Mouse (Mus musculus) heart, embryonic 13.5 days (tissue): ENCODE data around the gene Hacl1. TPM values are rescaled to one million over a fixed set of nuclear protein-coding genes. Genes with fewer than 3 reads are reported as not detected.

ENCODE experiments used
- ATAC-seq: fragments of 200-750 bp; cut with Nextera tagmentation; 2 replicates; pipeline ENCODE4 v1.8.0; 2017; ENCODE audit warnings: moderate TSS enrichment; ENCODE audit not compliant: insufficient number of reproducible peaks, low FRiP score, low TSS enrichment; ENCODE audit errors: extremely low read depth
- H3K27ac ChIP-seq: fragments of 300-500 bp; sonication (generic); replicated peaks from 2 replicates; pipeline ENCODE4 v1.5.1; 2015; ENCODE audit warnings: moderate library complexity, mild to moderate bottlenecking, inconsistent platforms
- H3K27me3 ChIP-seq: fragments of 300-500 bp; sonication (generic); replicated peaks from 2 replicates; pipeline ENCODE4 v1.6.1; 2015; ENCODE audit warnings: mild to moderate bottlenecking, inconsistent platforms
- H3K36me3 ChIP-seq: fragments of 300-500 bp; sonication (generic); 2 replicates; pipeline ENCODE4 v1.6.1; 2015; ENCODE audit warnings: mild to moderate bottlenecking, inconsistent platforms
- H3K4me1 ChIP-seq: fragments of 300-500 bp; sonication (generic); 2 replicates; pipeline ENCODE4 v1.6.1; 2015; ENCODE audit warnings: inconsistent platforms
- H3K4me2 ChIP-seq: fragments of 300-500 bp; sonication (generic); 2 replicates; pipeline ENCODE4 v1.6.1; 2015; ENCODE audit warnings: inconsistent platforms, mild to moderate bottlenecking, moderate library complexity
- H3K4me3 ChIP-seq: fragments of 300-500 bp; sonication (generic); 2 replicates; pipeline ENCODE4 v1.5.1; 2015; ENCODE audit warnings: moderate library complexity, mild to moderate bottlenecking, inconsistent platforms
- H3K9ac ChIP-seq: fragments of 300-500 bp; sonication (generic); 2 replicates; pipeline ENCODE4 v1.6.1; 2015; ENCODE audit warnings: inconsistent platforms, mild to moderate bottlenecking, moderate library complexity
- H3K9me3 ChIP-seq: fragments of 300-500 bp; sonication (generic); 2 replicates; pipeline ENCODE4 v1.6.1; 2016; ENCODE audit warnings: inconsistent platforms
- WGBS: fragments of 180-500 bp; shearing (Covaris S2); methylation state at CpG from one replicate; pipeline ENCODE4 v1.1.7; 2015; ENCODE audit warnings: mixed read lengths; 5-methylcytosine and 5-hydroxymethylcytosine counted together
- polyA plus RNA-seq: library from polyadenylated mRNA; unstranded; fragments of >200 nt; fragmentation: Nextera tagmentation; extraction: Ambion mirVana; gene quantifications from 2 replicates; pipeline ENCODE4 v1.2.1, GENCODE M21; 2015

Gene Hacl1
- polyA plus RNA-seq, 1 experiment from 2014 or later = 10.7 TPM

- H3K9ac ChIP-seq = no peak overlapping the region
- H3K27me3 ChIP-seq = no peaks in the 10 kb centered on the region
- H3K36me3 ChIP-seq = peaks cover 18% of the 10 kb centered on the region
- 55% methylated on average over 13 of the region's 13 CpGs for WGBS
- H3K4me3 ChIP-seq = no peak overlapping the region
- peaks cover 38% of the 10 kb centered on the region for H3K4me1 ChIP-seq
- peak overlapping the region; percentile 80 for H3K27ac ChIP-seq
- no peaks in the 10 kb centered on the region for H3K9me3 ChIP-seq
- peak overlapping the region; percentile 36 for H3K4me2 ChIP-seq
- ATAC-seq = no peak
Measured at GRCm38 (mm10) chr14:31669161-31669611, 28.1 kb upstream of the Hacl1 start.

- no peaks in the 10 kb centered on the region for H3K27me3 ChIP-seq
- no peak overlapping the region for H3K4me3 ChIP-seq
- no peak overlapping the region for H3K4me2 ChIP-seq
- peak overlapping the region; percentile 80 for H3K27ac ChIP-seq
- H3K9ac ChIP-seq = no peak overlapping the region
- H3K36me3 ChIP-seq = peaks cover 18% of the 10 kb centered on the region
- 76% methylated on average over 13 of the region's 13 CpGs for WGBS
- ATAC-seq = no peak
- peaks cover 47% of the 10 kb centered on the region for H3K4me1 ChIP-seq
- H3K9me3 ChIP-seq = no peaks in the 10 kb centered on the region
Measured at GRCm38 (mm10) chr14:31668326-31668725, 27.2 kb upstream of the Hacl1 start.

- Histone ChIP-seq H3K27ac (no peak overlapping the region), H3K27me3 (no peaks in the 10 kb centered on the region), H3K4me2 (no peak overlapping the region), H3K4me1 (peaks cover 50% of the 10 kb centered on the region), H3K9me3 (no peaks in the 10 kb centered on the region), H3K4me3 (no peak overlapping the region), H3K36me3 (peaks cover 18% of the 10 kb centered on the region), H3K9ac (no peak overlapping the region)
- no peak for ATAC-seq
- WGBS = 71% methylated on average over 6 of the region's 6 CpGs
Measured at GRCm38 (mm10) chr14:31667741-31668140, 26.7 kb upstream of the Hacl1 start.

DNA sequence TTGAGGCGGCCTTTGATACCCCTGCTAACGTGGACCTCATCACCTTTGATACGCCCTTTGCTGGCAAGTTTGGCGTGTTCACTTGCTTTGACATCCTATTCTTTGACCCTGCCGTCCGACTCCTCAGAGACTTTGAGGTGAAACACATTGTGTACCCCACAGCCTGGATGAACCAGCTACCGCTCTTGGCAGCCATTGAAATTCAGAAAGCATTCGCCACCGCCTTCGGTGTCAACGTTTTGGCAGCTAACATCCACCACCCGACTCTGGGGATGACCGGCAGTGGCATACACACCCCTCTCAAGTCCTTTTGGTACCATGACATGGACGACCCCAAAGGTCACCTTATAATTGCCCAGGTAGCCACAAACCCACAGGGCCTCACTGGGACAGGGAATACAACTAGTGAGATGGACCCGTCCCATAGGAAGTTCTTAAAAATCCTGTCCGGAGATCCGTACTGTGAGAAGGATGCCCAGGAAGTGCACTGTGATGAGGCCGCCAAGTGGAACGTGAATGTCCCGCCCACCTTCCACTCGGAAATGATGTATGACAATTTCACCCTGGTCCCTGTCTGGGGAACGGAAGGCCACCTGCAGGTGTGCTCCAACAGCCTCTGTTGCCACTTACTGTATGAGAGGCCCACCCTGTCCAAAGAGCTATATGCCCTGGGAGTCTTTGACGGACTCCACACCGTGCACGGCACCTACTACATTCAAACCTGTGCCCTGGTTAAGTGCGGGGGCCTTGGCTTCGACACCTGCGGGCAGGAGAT is 26.0 kb upstream of the Hacl1 start:
- Histone ChIP-seq H3K27ac (no peak overlapping the region), H3K9ac (no peak overlapping the region), H3K27me3 (no peaks in the 10 kb centered on the region), H3K4me2 (no peak overlapping the region), H3K4me1 (peaks cover 56% of the 10 kb centered on the region), H3K4me3 (no peak overlapping the region), H3K9me3 (no peaks in the 10 kb centered on the region), H3K36me3 (peaks cover 18% of the 10 kb centered on the region)
- no peak for ATAC-seq
- WGBS = 92% methylated on average over 28 of the region's 28 CpGs

DNA sequence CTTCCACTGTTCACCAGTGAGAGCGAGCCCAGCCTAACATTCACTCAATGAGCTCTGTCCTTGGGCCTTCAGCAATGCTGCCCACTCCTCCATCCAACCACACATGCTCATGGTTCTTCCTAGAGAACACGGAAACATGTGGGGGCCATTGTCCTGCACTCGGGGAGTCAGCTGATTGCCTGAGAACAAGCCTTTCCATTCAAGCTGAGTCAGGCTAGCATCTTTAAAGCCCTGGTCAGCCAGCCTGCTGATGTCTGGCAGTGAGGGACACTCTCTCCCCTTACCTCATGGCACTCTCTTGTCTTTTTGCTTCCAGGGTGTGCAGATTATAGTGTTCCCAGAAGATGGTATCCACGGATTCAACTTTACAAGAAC is 24.5 kb upstream of the Hacl1 start:
- Histone ChIP-seq H3K4me3 (no peak overlapping the region), H3K27ac (no peak overlapping the region), H3K27me3 (no peaks in the 10 kb centered on the region), H3K4me2 (no peak overlapping the region), H3K9me3 (no peaks in the 10 kb centered on the region), H3K36me3 (peaks cover 18% of the 10 kb centered on the region), H3K4me1 (peaks cover 70% of the 10 kb centered on the region), H3K9ac (no peak overlapping the region)
- 74% methylated on average over 4 of the region's 4 CpGs for WGBS
- ATAC-seq = no peak

- no peaks in the 10 kb centered on the region for H3K27me3 ChIP-seq
- peak overlapping the region; percentile 2; the same call in 1 of the 2 replicates for H3K9ac ChIP-seq
- peaks cover 18% of the 10 kb centered on the region for H3K36me3 ChIP-seq
- H3K4me2 ChIP-seq = no peak overlapping the region
- peak overlapping the region; percentile 38; the same call in 1 of the 2 replicates for H3K27ac ChIP-seq
- H3K4me3 ChIP-seq = no peak overlapping the region
- H3K9me3 ChIP-seq = no peaks in the 10 kb centered on the region
- peaks cover 75% of the 10 kb centered on the region for H3K4me1 ChIP-seq
- no peak for ATAC-seq
- WGBS = 71% methylated on average over 12 of the region's 12 CpGs
Measured at GRCm38 (mm10) chr14:31664903-31665565, 23.9 kb upstream of the Hacl1 start.

DNA sequence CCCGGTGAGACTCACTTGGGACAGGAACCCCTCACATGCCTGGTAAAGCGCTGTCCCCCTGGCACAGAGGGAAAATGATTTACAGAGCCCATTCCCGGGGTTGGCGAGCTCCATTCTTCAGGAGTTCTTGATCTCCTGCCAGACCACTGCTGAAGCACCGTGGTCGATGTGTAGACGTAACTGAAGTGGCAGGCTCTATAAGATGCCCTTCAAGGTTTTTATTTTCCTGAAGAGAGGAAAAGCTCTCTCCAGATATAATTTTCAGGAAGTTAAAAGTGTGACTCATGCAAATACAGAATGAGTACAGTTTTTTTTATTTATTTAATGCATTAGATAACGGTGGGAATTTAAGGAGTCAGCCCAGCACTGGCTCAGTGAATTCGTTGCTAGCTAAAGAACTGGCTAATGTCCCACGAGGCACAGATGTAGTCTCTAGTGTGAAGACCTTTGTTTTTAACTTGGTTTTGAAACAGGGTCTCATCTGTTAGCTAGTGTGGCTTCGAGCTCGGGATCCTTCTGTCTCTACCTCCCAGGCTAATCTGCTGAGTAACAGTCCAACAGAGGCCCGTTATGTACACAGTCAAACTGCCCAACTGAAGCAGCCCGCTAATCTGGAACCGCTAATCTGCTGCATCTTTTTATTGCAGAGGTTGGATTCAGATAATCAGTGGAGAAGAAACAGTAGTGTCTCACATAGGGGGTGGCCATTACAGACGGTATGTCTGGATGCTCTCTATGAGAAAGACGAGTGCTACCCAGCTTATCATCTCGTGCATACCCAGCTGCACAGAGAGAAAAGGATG is 23.2 kb upstream of the Hacl1 start:
- Histone ChIP-seq H3K27me3 (no peaks in the 10 kb centered on the region), H3K9ac (peak overlapping the region; percentile 73), H3K27ac (peak overlapping the region; percentile 98), H3K36me3 (peaks cover 18% of the 10 kb centered on the region), H3K4me3 (no peak overlapping the region), H3K4me2 (no peak overlapping the region), H3K4me1 (peaks cover 75% of the 10 kb centered on the region), H3K9me3 (no peaks in the 10 kb centered on the region)
- ATAC-seq = no peak
- WGBS = 53% methylated on average over 18 of the region's 18 CpGs

GRCm38 (mm10) chr14:31663376-31664099 is 22.5 kb upstream of the Hacl1 start:
- no peak overlapping the region for H3K4me2 ChIP-seq
- H3K27ac ChIP-seq = peak overlapping the region; percentile 98
- peaks cover 18% of the 10 kb centered on the region for H3K36me3 ChIP-seq
- H3K4me1 ChIP-seq = peaks cover 75% of the 10 kb centered on the region
- peak overlapping the region; percentile 73 for H3K9ac ChIP-seq
- H3K4me3 ChIP-seq = no peak overlapping the region
- H3K9me3 ChIP-seq = no peaks in the 10 kb centered on the region
- no peak for ATAC-seq
- no peaks in the 10 kb centered on the region for H3K27me3 ChIP-seq
- 81% methylated on average over 13 of the region's 13 CpGs for WGBS

DNA sequence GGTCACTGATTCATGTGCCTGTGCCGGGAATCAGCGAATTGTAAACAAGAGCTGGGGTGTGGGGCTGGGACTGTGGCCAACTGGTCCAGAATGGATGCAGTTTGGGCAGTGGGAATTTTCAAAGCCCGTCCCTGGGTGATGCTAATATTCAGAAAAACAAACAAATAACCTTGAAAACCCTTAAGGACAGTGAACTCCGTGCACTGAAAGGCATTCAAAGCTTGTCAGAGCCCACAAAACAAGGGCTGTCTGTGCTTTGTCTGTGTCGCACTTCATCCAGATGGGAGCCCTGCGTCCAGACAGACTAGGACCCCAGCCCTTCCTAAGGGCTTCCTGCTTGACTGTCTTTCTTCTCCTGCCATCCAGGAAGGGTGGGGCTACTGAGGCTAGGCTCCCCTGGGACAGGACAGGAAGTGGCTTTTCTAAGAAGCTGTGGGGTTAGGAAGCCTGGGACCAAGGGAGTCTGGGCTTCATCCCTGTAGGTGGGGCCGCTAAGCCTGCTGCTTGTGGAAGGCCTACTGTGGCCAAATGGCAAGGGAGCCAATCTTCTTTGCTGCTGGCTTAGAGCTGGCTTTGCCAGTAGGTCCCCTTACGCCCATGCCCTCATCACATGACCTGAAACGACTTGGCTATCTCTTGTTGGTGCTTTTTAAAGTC is 21.6 kb upstream of the Hacl1 start:
- Histone ChIP-seq H3K9me3 (no peaks in the 10 kb centered on the region), H3K4me3 (peak overlapping the region; percentile 44), H3K27me3 (no peaks in the 10 kb centered on the region), H3K4me1 (peaks cover 79% of the 10 kb centered on the region), H3K27ac (peak overlapping the region; percentile 98), H3K9ac (peak overlapping the region; percentile 73), H3K4me2 (peak overlapping the region; percentile 63), H3K36me3 (peaks cover 18% of the 10 kb centered on the region)
- 24% methylated on average over 9 of the region's 9 CpGs for WGBS
- ATAC-seq = no peak

GRCm38 (mm10) chr14:31661671-31662554 is 20.8 kb upstream of the Hacl1 start:
- Histone ChIP-seq H3K4me1 (peaks cover 87% of the 10 kb centered on the region), H3K4me3 (peak overlapping the region; percentile 44), H3K27ac (peak overlapping the region; percentile 98), H3K4me2 (peak overlapping the region; percentile 63), H3K36me3 (peaks cover 12% of the 10 kb centered on the region), H3K27me3 (no peaks in the 10 kb centered on the region), H3K9ac (peak overlapping the region; percentile 73), H3K9me3 (no peaks in the 10 kb centered on the region)
- ATAC-seq = peak; percentile 68
- 9% methylated on average over 44 of the region's 44 CpGs for WGBS
